Mouse (Mus musculus) hematopoietic stem cell, adult 5-6 weeks (primary cell): ENCODE measurements around the gene Tnfaip1. TPM values are rescaled to one million over a fixed set of nuclear protein-coding genes. Genes with fewer than 3 reads are reported as not detected.

Experiments
- total RNA-seq: library from RNA; stranded (forward); fragments of 172-1452, 232-1000 nt; gene quantifications from 2 replicates; pipeline ENCODE4 v1.2.3, GENCODE M21; 2017

The Tnfaip1 gene
- total RNA-seq, 1 experiment from 2014 or later: 5.2 TPM

Other genes starting within 250 kb of the Tnfaip1 start
- gene BC030499, start 245.5 kb downstream of the Tnfaip1 start, total RNA-seq: 0.38 TPM in 1 of 2 replicates, not detected in the other
- 39.9 and 49.1 TPM in 2 replicates for gene Spag5, start 234.8 kb downstream of the Tnfaip1 start, total RNA-seq
- 6.6 and 8.7 TPM in 2 replicates for gene Aldoc, start 213.4 kb downstream of the Tnfaip1 start, total RNA-seq
- 9.9 and 10.1 TPM in 2 replicates for gene Pigs, start 207.9 kb downstream of the Tnfaip1 start, total RNA-seq
- 17.4 and 29.9 TPM in 2 replicates for gene Unc119, start 192.8 kb downstream of the Tnfaip1 start, total RNA-seq
- not detected in 2 replicates for gene Foxn1, start 149.8 kb downstream of the Tnfaip1 start, total RNA-seq
- 0.13 TPM in 1 of 2 replicates, not detected in the other for gene Slc13a2, start 114.1 kb downstream of the Tnfaip1 start, total RNA-seq
- 0.25 and 1.3 TPM in 2 replicates for gene Slc46a1, start 70.6 kb downstream of the Tnfaip1 start, total RNA-seq
- gene Sarm1, start 38.6 kb downstream of the Tnfaip1 start, total RNA-seq: 0.45 TPM in 1 of 2 replicates, not detected in the other
- not detected in 2 replicates for gene Vtn, start 37.2 kb downstream of the Tnfaip1 start, total RNA-seq
- gene Sebox, start 32.9 kb downstream of the Tnfaip1 start, total RNA-seq: not detected in 2 replicates
- gene Tmem199, start 24.2 kb downstream of the Tnfaip1 start, total RNA-seq: 26.0 and 27.9 TPM in 2 replicates
- gene Poldip2, start 24.1 kb downstream of the Tnfaip1 start, total RNA-seq: 59.5 and 60.7 TPM in 2 replicates
- 155 and 159 TPM in 2 replicates for gene Ift20, start within 50 bp of the Tnfaip1 start, total RNA-seq
- gene Tmem97, start 14.4 kb upstream of the Tnfaip1 start, total RNA-seq: 23.8 and 26.0 TPM in 2 replicates
- 23.8 and 41.8 TPM in 2 replicates for gene Nlk, start 161.0 kb upstream of the Tnfaip1 start, total RNA-seq
- 19.4 and 30.0 TPM in 2 replicates for gene Ccnq, start 215.4 kb upstream of the Tnfaip1 start, total RNA-seq